10 mouse cellular contexts compared by ENCODE assay signal in genomic region chr6:113011886-113012285, GRCm38 (mm10). TPM values are rescaled to one million over a fixed set of nuclear protein-coding genes. Genes with fewer than 3 reads are reported as not detected.
A peak's percentile ranks its signal among the peaks of the same experiment; 100 is the strongest.
DNase-seq lines count a peak whose midpoint lies in the region; ATAC-seq lines count a peak whose summit lies in the region.
"Had no signal": no experiment of that assay in that cellular context is flagged by ENCODE, and none has a peak within 500 bp of the region (broad histone marks: within the 10 kb centered on the region; RNA-seq: fewer than 3 reads in every experiment).

No protein-coding gene starts in this region.

- 56% methylated on average over 2 of the region's 2 CpGs for WGBS in heart, embryonic 13.5 days
- 56% methylated on average over 2 of the region's 2 CpGs for WGBS in heart, embryonic 12.5 days
- WGBS in forebrain, embryonic 15.5 days = 8% methylated on average over 2 of the region's 2 CpGs
- 35% methylated on average over 2 of the region's 2 CpGs for WGBS in midbrain, embryonic 11.5 days

- H3K4me2 ChIP-seq in heart, embryonic 13.5 days = no peak overlapping the region
- H3K4me2 ChIP-seq in heart, embryonic 12.5 days = no peak overlapping the region
- no peak overlapping the region for H3K4me2 ChIP-seq in forebrain, embryonic 15.5 days (replicated peaks)
- H3K4me2 ChIP-seq in midbrain, embryonic 11.5 days = 0 out of 2 replicates have a peak overlapping the region, but pooled peaks have one; percentile 3
- H3K4me2 ChIP-seq: heart, embryonic 11.5 days; liver, embryonic 12.5 days had no signal

- peaks cover 5% of the 10 kb centered on the region; the same call in 1 of the 2 replicates for H3K9me3 ChIP-seq in heart, embryonic 13.5 days
- no peaks in the 10 kb centered on the region; the same call in 1 of the 2 replicates for H3K9me3 ChIP-seq in heart, embryonic 12.5 days (replicated peaks)
- no peaks in the 10 kb centered on the region for H3K9me3 ChIP-seq in forebrain, embryonic 15.5 days
- no peaks in the 10 kb centered on the region for H3K9me3 ChIP-seq in midbrain, embryonic 11.5 days (ENCODE audit: control insufficient read depth, low read length)
- H3K9me3 ChIP-seq: liver, embryonic 12.5 days had no signal

- no peaks in the 10 kb centered on the region for H3K36me3 ChIP-seq in heart, embryonic 13.5 days
- no peaks in the 10 kb centered on the region for H3K36me3 ChIP-seq in heart, embryonic 12.5 days
- H3K36me3 ChIP-seq in forebrain, embryonic 15.5 days = no peaks in the 10 kb centered on the region
- H3K36me3 ChIP-seq in midbrain, embryonic 11.5 days (ENCODE audit: control insufficient read depth, insufficient read depth, low read length) = no peaks in the 10 kb centered on the region
- H3K36me3 ChIP-seq: liver, embryonic 12.5 days had no signal

- peak; percentile 23 for DNase-seq in brain, adult 2 months (ENCODE audit: low read depth, low spot score)
- DNase-seq in midbrain, embryonic 11.5 days (ENCODE audit: low spot score, missing footprints) = no peak
- no peak for DNase-seq in adrenal gland, adult 18-20 months (ENCODE audit: low spot score in 2 of 2)
- no peak for DNase-seq in embryo, embryonic 11 days
- no peak for DNase-seq in c-Kit-positive CD71-positive TER-119-positive erythroid progenitor cells, embryonic 14.5 days (ENCODE audit: low spot score)

- no peak overlapping the region for H3K4me3 ChIP-seq in heart, embryonic 13.5 days
- H3K4me3 ChIP-seq in heart, embryonic 12.5 days = no peak overlapping the region
- no peak overlapping the region for H3K4me3 ChIP-seq in forebrain, embryonic 15.5 days
- no peak overlapping the region for H3K4me3 ChIP-seq in midbrain, embryonic 11.5 days (ENCODE audit: low read depth, low read length)
- H3K4me3 ChIP-seq: liver, embryonic 12.5 days had no signal

- no peak overlapping the region for H3K9ac ChIP-seq in heart, embryonic 13.5 days
- H3K9ac ChIP-seq in heart, embryonic 12.5 days = no peak overlapping the region
- H3K9ac ChIP-seq in forebrain, embryonic 15.5 days (replicated peaks) = no peak overlapping the region
- H3K9ac ChIP-seq in midbrain, embryonic 11.5 days (ENCODE audit: low read length) = no peak overlapping the region
- H3K9ac ChIP-seq: liver, embryonic 12.5 days had no signal

- peak overlapping the region; percentile 69 for H3K27ac ChIP-seq in heart, embryonic 13.5 days (replicated peaks)
- no peak overlapping the region for H3K27ac ChIP-seq in heart, embryonic 12.5 days (ENCODE audit: poor library complexity, severe bottlenecking)
- peak overlapping the region; percentile 42 for H3K27ac ChIP-seq in forebrain, embryonic 15.5 days (replicated peaks)
- H3K27ac ChIP-seq in midbrain, embryonic 11.5 days (ENCODE audit: low read depth, low read length) = peak overlapping the region; percentile 87
- H3K27ac ChIP-seq: liver, embryonic 12.5 days had no signal

- no peaks in the 10 kb centered on the region for H3K27me3 ChIP-seq in heart, embryonic 13.5 days (replicated peaks)
- no peaks in the 10 kb centered on the region for H3K27me3 ChIP-seq in heart, embryonic 12.5 days (replicated peaks)
- H3K27me3 ChIP-seq in forebrain, embryonic 15.5 days = no peaks in the 10 kb centered on the region
- no peaks in the 10 kb centered on the region for H3K27me3 ChIP-seq in midbrain, embryonic 11.5 days (ENCODE audit: control insufficient read depth, insufficient read depth, low read length)
- H3K27me3 ChIP-seq: liver, embryonic 12.5 days had no signal

- ATAC-seq in heart, embryonic 13.5 days (ENCODE audit: extremely low read depth, insufficient number of reproducible peaks, low FRiP score, low TSS enrichment) = no peak
- ATAC-seq in heart, embryonic 12.5 days (ENCODE audit: insufficient number of reproducible peaks, low FRiP score) = no peak
- no peak for ATAC-seq in forebrain, embryonic 15.5 days (replicated peaks)
- no peak for ATAC-seq in midbrain, embryonic 11.5 days (ENCODE audit: low FRiP score)
- ATAC-seq: liver, embryonic 12.5 days had no signal

- H3K4me1 ChIP-seq in heart, embryonic 13.5 days = peaks cover 6% of the 10 kb centered on the region; the same call in 1 of the 2 replicates
- H3K4me1 ChIP-seq in heart, embryonic 12.5 days (replicated peaks) = no peaks in the 10 kb centered on the region
- peaks cover 28% of the 10 kb centered on the region for H3K4me1 ChIP-seq in forebrain, embryonic 15.5 days
- peaks cover 28% of the 10 kb centered on the region for H3K4me1 ChIP-seq in midbrain, embryonic 11.5 days (ENCODE audit: control insufficient read depth, insufficient read depth, low read length)
- H3K4me1 ChIP-seq: liver, embryonic 12.5 days had no signal

RNA-seq across cellular contexts. Expression of gene Thumpd3, which starts 34.1 kb away (rescaled TPM):
- 32.2 and 34.9 TPM in 2 replicates for polyA plus RNA-seq in heart, embryonic 13.5 days (2015; fragmentation: Nextera tagmentation; extraction: Ambion mirVana)
- 41.5 and 46.5 TPM in 2 replicates for polyA plus RNA-seq in heart, embryonic 12.5 days (2016; fragmentation: Nextera tagmentation; extraction: Ambion mirVana)
- polyA plus RNA-seq in forebrain, embryonic 15.5 days (2015; fragmentation: Nextera tagmentation; extraction: Ambion mirVana) = 55.5 and 60.7 TPM in 2 replicates
- 57.1 and 59.5 TPM in 2 replicates for polyA plus RNA-seq in midbrain, embryonic 11.5 days (2014; fragmentation: Nextera tagmentation; extraction: Ambion mirVana)
- 10 to 100 TPM; 38.6 to 40.9 TPM for total RNA-seq in adrenal gland, adult 18-20 months (2021)
